Mouse (Mus musculus) granulocyte monocyte progenitor cell, adult 5-6 weeks (primary cell): Measurements from ENCODE around the gene Sirt1. TPM values are rescaled to one million over a fixed set of nuclear protein-coding genes. Genes with fewer than 3 reads are reported as not detected.
"Not testable (repeated sequence)": the region's sequence is repeated elsewhere in the genome, so short reads cannot be mapped to it uniquely, and the experiment has no call there.

Experiments used
- ATAC-seq: replicated peaks from 2 replicates; pipeline ENCODE4 v1.8.0; 2016; ENCODE audit warnings: mild to moderate bottlenecking, moderate TSS enrichment, inconsistent platforms; ENCODE audit not compliant: poor library complexity, severe bottlenecking
- total RNA-seq, 2 experiments: library from RNA; stranded (forward) in 1 of 2; stranded (reverse) in 1 of 2; fragments of 200-712, 200-1000 nt in 1 of 2; fragments of >200 nt in 1 of 2; fragmentation: Nextera tagmentation in 1 of 2; gene quantifications; 2 replicates each; pipeline ENCODE4 v1.2.3; 2014 to 2017

The Sirt1 gene
- total RNA-seq, 2 experiments from 2014 or later: 20.4 to 35.5 TPM

DNA sequence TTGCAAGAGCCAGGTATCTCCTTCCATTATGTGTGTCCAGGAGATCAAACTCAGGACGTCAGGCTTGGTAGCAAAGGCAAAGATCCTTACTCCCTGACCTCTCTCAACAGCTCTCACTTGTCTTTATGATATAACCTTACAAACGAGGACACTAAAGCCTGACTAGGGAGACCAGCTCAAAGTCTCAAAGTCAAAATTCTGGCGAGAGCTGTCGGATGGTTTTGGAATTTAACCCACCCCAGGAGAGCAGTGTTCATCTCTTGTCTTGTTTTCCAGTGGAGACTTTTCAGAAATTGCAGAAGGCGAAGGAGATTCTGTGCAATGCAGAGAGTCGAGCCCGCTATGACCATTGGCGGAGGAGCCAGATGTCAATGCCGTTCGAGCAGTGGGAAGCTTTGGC lies 15.5 kb upstream of the Sirt1 start:
- ATAC-seq: no peak

DNA sequence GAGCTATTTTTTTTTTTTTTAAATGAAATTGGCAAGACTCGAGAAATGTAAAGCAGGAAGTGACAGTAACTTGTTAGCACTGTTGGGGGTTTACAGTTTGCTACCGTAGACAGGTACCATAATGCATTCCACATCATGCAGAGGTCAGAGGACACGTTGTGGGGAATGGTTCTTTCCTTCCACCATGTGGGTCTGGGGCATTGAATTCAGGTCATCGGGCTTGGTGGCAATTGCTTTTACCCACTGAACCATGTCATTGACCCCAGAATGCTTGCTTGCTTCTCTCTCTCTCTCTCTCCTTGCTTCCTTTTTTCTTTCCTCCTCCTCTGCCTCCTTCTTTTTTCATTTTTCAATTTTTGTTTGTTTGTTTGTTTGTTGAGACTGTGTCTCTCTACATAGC lies 7.4 kb upstream of the Sirt1 start:
- no peak for ATAC-seq

DNA sequence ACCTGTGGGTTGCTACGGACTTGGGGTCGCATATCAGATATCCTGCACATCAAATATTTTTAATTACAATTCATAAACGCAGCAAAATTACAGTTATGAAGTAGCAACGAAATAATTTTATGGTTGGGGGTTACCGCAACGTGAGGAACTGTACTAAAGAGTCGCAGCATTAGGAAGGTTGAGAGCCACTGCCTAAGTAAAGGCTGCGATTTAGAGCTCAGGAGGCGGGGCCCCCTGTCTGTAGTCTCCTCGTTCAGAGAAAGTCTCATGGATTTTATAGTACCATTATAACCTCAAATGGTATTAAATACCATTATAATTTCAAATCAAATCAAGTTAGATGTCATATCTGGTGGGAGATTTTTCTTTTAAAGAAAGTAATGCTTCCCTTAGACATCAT lies 5.5 kb upstream of the Sirt1 start:
- no peak for ATAC-seq

DNA sequence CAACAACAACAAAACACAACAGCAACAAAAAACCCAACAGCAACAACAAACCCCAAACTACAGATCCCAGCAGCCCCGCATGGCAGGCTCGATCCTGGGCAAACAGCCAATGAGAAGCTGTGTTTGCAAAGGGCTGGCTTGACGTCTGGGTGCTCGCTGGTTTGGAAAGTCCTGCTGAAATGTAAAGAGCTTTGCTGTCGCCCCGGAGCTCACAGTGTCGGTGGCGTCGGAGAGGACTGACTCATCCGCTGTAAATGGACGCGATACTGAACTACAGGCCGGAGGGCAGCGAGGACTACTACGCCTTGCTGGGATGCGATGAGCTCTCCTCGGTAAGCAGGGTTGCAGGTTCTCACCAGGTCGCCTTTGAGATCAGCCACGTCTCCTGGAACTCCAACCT lies 4.9 kb upstream of the Sirt1 start:
- peak; percentile 82 for ATAC-seq

DNA sequence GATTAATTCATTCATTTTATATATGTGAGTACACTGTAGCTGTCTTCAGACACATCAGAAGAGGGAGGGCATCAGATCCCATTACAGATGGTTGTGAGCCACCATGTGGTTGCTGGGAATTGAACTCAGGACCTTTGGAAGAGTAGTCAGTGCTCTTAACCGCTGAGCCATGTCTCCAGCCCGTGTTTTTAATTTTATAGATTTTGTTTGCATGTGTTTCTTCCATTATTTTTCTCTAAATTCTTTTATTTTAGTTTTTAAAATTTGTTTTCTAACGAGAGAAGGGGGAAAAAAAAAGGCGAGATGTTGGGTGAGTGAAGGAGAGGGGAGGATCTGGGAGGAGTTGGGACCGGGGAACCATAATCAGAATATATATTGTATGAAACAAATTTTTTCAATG lies 4.4 kb upstream of the Sirt1 start:
- not testable (repeated sequence) for ATAC-seq

DNA sequence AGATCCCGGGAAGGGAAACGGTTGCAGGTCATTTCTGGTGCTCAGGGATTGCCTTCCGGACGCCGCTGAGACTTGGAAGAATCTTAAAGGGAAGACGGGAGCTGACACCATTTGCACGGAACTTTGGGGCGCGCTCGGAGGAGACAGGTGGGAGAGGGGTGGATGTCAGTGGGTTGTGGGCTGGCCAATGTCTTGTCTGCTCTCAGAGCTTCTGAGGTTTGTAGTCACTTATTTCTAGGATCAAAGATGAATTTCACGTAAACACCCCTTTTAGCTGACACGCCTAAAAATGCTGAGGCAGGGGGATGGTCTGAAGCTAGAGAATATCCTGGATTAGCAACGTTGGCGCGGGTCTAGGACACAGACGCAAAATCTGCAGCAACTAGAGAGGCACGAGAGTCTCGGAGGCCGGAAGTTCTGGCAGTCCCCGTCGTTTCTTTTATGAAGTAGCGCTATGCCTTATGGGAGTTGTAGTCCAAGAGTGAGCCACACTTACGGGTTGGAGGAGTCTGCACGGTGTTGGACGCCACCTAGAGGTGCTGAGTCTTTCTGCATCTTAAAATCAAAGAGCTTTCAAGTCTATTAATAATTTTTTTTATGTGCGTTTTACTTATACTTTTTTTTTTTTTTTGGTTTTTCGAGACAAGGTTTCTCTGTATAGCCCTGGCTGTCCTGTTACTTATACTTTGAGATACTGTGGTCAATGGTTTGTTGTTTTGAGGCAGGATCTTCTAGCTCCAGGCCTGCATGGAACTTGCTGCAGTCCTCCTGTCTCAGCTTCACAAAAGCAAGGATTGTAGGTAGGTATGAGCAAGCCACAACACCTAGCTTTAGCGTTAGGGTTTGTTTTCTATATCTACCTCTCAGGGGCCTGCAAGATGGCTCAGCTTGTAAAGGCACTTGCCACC lies 1.1 kb upstream of the Sirt1 start, which contains the start of gene Dnajc12:
Gene Dnajc12, plus strand, starts transcription at position 72 of the 908 bp plus-strand sequence.
- peak; percentile 90 for ATAC-seq

DNA sequence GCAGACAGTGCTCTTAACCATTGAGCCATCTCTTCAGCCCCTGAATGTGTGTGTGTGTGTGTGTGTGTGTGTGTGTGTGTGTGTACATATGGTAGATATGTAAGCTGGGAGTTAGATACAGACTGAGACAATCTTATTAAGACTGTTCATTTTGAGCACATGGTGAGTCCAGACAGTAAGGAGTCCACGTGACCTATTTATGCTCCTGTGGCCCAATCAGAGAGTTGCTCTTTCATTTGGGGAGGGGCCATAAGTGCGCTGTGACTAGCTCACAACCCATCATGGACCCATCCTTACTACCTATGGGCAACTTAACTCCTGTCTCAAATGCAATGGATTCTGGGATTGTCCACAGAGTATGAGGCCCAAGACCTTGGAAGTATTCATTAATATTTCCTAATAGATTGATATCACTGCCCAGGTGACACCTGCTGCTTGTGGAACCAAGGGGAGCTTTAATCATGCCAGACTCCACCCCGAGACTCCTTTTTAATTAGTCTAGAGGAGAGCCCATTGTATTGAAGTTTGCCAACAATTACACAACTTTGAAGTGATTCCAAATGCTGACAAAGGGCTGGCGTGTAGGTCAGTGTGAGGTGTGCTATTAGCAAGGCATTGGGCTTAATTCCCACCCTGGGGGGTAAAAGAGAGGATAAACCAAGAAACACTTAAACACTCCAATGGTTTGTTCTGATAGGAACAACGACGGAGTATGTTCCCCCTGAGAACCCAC lies 2.4 kb downstream of the Sirt1 start:
- ATAC-seq: no peak

DNA sequence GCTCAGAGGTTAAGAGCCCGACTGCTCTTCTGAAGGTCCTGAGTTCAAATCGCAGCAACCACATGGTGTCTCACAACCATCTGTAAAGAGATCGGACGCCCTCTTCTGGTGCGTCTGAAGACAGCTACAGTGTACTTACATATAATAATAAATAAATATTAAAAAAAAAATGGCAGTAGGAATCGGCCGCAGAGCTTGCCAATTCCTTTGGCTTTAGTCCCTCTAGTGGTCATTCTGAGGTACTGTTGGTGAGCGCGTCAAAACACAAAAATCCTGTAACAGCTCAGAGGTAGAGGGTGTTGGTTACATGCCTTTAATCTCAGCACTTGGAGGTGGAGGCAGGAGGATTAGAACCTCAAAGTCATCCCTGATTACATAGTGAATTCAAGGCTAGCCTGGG lies 4.0 kb downstream of the Sirt1 start:
- ATAC-seq: peak; percentile 73

DNA sequence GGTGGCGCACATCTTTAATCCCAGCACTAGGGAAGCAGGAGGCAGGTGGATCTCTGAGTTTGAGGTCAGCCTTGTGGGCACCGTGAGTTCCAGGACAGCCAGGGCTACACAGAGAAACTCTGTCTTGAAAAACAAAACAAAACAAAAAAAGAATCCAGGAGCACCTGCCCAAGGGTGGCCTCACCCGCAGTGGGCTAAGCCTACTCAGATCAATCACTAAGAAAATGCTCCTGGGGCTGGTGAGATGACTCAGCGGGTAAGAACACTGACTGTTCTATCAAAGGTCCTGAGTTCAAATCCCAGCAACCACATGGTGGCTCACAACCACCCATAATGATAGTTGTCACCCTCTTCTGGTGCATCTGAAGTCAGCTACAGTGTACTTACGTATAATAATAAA lies 5.2 kb downstream of the Sirt1 start:
- no peak for ATAC-seq

DNA sequence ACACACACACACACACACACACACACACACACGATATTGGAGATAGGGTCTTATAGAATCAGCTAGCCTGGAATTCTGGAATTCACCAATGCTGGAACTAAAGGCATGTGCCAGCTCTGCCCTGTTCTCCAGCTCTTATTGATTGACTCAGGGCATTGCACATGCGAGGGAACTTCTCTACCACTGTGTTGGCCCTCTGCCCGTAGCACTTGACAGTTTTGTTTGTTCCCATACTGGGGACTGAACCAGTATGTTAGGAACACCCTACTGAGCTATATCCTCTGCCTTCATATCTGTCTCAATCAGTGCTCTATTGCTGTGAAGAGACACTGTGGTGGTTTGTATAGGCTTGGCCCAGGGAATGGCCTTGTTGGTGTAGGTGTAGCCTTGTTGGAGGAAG lies 13.5 kb downstream of the Sirt1 start:
- ATAC-seq: no peak

DNA sequence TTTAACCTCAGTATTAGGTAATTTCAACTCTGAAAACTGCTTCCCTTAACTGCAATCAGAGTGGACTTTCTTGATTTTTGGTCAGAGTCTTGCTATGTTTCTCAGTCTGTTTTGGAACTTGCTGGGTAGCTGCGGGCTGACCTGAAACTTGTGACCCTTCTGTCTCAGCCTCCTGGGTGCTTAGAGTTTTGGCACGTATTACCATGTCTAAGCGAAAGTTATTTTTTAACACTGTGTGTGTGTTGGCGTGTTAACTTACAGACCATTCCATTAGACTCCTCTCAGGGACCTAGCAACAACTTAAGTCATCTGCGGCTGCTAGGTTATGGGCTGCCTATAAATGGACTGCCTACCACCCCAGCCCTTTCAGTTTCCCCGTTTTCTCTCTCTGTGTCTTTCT lies 14.1 kb downstream of the Sirt1 start:
- ATAC-seq: no peak

DNA sequence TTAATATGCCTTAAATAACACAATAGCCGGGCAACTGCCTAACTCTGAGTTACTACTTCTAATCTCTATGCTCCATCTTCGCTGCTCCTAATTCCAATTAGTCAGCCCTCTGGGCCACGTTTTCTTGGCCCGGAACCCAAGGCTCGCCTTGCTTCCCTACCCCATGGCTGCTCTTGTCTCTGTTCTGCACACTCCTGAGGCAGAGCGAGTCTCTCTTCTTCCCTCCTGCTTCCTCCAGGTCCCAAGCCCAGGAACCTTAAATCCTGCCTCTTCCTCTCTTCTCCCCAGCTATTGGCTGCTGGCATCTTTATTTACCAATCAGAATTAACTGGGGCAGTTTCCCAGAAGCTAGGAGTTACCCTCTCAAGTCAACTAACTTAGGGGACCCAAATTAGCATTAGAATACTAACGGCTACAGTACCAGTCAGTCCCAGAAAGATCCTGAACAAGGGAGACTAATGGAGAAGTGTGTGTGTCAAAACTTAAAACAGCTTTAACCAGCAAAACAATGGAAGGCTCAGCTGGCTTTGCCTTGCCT lies 15.5 kb downstream of the Sirt1 start:
- no peak for ATAC-seq

DNA sequence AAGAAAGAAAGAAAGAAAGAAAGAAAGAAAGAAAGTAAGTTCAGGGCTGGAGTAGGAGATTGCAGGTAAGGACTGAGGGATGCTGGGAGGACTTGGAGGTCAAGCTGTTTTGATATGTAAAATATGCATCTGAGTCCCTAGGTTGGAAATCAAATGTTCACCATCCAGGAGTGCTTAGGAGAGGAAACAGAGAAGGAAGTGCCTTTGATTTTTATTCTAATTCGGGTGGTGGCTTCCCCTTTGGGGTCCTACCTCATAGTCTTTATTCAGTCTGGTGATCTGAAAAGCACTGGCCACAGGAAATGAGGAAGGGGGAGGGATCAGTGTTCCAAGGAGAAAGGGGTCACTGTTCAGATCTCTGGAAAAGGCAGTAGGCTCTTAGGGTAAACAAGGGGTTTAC lies 21.0 kb downstream of the Sirt1 start:
- no peak for ATAC-seq

DNA sequence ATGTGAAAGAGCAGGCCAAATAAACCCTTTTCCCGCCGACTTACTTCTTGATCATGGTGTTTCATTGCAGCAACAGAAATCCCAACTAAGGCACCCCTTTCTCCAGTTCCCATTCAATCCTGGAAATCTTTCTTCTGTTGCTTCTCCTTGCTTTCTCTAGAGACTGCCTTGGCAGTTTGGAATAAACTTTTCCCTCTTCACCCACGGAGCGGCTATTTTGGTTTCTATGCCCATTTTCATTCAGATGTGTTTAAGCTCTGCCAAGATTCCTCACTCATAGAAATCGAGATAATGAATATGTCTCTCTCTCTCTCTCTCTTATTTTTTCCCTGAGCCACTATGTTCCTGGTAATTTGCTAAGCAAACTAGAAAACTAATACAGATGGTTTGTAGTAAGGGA lies 29.4 kb downstream of the Sirt1 start:
- ATAC-seq: no peak

DNA sequence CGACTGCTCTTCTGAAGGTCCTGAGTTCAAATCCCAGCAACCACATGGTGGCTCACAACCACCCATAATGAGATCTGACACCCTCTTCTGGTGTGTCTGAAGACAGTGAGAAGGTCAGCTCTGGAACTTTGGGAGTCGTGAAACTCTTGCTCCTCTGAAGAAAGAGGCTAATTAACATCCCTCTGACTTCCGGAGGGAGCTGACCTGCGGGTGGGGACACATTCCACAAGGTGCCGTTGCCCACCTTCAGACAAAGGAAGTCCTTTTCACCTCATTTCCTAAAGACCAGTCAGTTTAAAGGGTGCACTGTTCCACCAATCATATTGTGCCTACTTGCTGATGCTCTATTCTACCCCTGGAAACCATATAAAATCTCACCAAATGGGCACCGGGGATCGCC lies 30.4 kb downstream of the Sirt1 start:
- not testable (repeated sequence) for ATAC-seq

DNA sequence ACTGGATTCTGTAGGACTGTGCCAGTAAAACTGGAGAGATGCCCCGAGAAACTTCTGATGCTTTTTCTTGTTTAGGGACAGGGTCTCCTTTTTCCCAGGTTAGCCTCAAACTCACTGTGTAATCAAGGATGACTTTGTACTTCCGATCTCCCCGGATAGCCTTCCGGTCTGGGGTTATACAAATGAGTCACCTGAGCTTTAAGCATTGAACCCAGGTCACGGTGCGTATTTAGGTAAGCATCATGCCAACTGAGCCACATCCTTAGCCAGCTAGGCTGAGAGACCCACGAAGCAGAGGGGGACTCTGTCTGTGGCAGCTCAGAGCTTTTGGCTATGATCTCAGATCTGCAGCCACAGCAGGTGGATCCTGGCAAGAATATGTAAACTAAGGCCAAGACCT lies 30.8 kb downstream of the Sirt1 start:
- no peak for ATAC-seq

DNA sequence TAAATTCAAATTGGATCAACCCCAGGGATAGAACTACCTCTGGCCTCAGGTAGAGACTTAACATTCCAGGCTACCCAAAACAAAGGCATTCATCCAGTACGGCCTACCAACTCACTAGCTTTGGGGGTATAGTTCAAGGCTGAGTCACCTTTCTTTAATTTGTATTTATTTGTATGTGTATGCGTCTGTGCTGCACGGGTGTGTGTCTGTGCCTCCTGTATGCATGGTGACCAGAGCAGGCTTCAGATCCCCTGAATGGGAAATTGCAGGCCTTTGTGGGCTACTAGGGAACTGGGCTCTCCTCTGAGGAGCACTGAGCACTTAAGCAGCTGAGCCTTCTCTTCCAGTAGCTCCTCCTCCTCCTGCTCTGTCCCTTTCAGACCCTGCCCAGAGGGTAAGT lies 33.2 kb downstream of the Sirt1 start:
- ATAC-seq: no peak

DNA sequence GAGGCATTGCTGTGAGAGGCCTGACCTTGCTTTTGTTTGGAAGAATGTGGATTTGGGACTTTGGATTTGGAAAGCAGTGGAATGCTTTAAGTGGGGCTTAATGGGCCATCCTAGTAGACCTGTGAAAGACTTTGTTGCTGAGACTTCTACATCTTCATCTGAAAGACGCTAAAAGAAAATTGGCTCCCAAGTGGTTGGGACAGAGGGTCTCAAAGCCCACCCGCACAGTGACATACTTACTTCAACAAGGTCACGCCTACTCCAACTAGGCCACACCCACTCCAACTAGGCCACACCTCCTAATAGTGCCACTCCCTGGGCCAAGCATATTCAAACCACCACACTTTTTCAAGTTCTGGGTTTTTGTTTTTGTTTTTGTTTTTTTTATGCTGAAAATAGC lies 36.8 kb downstream of the Sirt1 start:
- ATAC-seq: no peak

DNA sequence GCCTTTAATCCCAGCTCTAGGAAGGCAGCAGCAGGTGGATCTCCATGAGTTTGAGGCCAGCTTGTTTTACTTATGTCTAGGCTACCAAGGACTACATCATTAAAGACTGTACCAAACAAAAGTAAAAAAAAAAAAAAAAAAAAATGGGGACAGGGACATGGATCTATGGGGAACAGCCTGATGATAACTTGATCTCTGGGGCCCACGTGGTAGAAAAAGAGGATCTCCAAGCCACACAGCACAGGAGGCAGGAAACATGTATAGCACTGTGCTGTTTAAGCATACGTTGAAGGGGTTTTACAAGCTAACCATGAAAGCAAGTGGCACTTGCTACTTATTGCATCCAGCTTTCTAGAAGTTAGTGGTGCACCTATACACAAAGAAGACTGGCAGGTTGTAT lies 40.2 kb downstream of the Sirt1 start:
- no peak for ATAC-seq

DNA sequence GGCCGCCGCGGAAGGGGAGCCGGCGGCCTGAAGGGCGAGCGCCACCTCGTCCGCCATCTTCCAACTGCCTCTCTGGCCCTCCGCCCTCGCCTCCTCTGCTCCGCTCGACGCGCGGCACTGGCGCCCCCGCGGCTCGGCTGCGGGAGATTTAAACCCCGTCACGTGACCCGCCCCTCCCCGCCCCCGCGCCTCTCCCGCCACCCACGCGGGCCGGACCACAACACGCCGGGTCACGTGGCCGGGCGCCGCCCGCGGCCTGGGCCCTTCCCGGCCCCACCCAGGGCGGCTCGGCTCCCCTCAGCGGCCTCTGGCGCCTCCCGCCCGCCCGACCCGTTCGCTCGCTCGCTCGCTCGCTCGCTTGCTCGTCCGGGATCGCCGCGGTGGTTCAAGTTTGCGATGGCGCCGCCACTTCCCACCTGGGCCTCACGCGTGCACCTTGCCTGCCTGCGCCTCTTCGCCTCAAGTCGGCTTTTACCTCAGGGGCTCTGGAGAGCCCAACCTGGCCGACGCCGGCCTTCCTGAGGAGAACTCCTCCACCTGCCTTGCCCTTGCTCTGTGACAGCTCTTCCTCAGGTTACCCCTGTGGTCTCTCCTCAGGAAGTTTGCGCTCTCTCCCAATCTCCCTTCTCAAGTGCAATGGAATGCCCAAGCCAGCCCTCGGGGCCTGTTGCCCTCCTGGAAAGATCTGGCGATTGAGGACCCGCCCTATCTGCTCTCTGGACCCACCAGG lies 42.4 kb downstream of the Sirt1 start:
- ATAC-seq: peak; percentile 88
